Mouse (Mus musculus) CH12.LX (cell line): ENCODE results near the gene Rtn2. TPM values are rescaled to one million over a fixed set of nuclear protein-coding genes. Genes with fewer than 3 reads are reported as not detected.

ENCODE experiments used
- DNase-seq: peaks from one replicate; pipeline ENCODE4 v3.0.0-alpha.2; 2013; ENCODE audit errors: extremely low read depth
- H3K27ac ChIP-seq: 2 replicates; pipeline ENCODE4 v1.5.1; 2012; ENCODE audit warnings: low read depth, mild to moderate bottlenecking, control low read depth, moderate library complexity; ENCODE audit not compliant: insufficient read depth
- H3K27me3 ChIP-seq: replicated peaks from 2 replicates; pipeline ENCODE3; 2012; ENCODE audit warnings: inconsistent platforms
- H3K36me3 ChIP-seq, 2 experiments: replicated peaks in 1 of 2; 2 replicates each; pipeline versions ENCODE3 to v1.6.1; 2012; ENCODE audit warnings: inconsistent platforms in 1 of 2, low read length in 1 of 2, mild to moderate bottlenecking in 1 of 2, mixed read lengths in 1 of 2, moderate library complexity in 1 of 2; ENCODE audit not compliant: control insufficient read depth in 1 of 2, insufficient read depth in 1 of 2
- H3K4me1 ChIP-seq, 2 experiments: 2 replicates each; pipeline ENCODE4 v1.6.1; 2012; ENCODE audit warnings: inconsistent platforms in 1 of 2, moderate library complexity in 1 of 2; ENCODE audit not compliant: insufficient read depth in 2 of 2, control insufficient read depth in 1 of 2
- H3K4me2 ChIP-seq: 2 replicates; pipeline ENCODE4 v1.6.1; 2012; ENCODE audit warnings: low read depth, mild to moderate bottlenecking, control low read depth; ENCODE audit not compliant: poor library complexity, insufficient read depth, severe bottlenecking
- H3K4me3 ChIP-seq, 3 experiments: fragments of 150-350 bp in 1 of 3; sonication (generic) in 1 of 3; replicated peaks in 1 of 3; 2 replicates each; pipeline versions ENCODE3 to v1.5.1; 2011 to 2012; ENCODE audit warnings: low read depth in 2 of 3, low read length in 2 of 3, mild to moderate bottlenecking in 2 of 3, moderate library complexity in 2 of 3, control low read depth in 1 of 3, improper control_type of control experiment in 1 of 3, inconsistent platforms in 1 of 3, mixed read lengths in 1 of 3; ENCODE audit not compliant: poor library complexity in 1 of 3
- H3K79me2 ChIP-seq: replicated peaks from 2 replicates; pipeline ENCODE4 v1.6.1; 2012; ENCODE audit warnings: mild to moderate bottlenecking, moderate library complexity; ENCODE audit not compliant: control insufficient read depth, poor library complexity, insufficient read depth, severe bottlenecking; ENCODE audit errors: extremely low read depth
- H3K9ac ChIP-seq: 2 replicates; pipeline ENCODE4 v1.6.1; 2012; ENCODE audit warnings: low read depth, mild to moderate bottlenecking, control low read depth, moderate library complexity; ENCODE audit not compliant: insufficient read depth
- H3K9me3 ChIP-seq: replicated peaks from 2 replicates; pipeline ENCODE3; 2012; ENCODE audit warnings: low read length, inconsistent platforms, mixed read lengths
- BHLHE40 ChIP-seq: IDR thresholded peaks from 2 replicates; pipeline ENCODE4 v1.6.1; 2011; ENCODE audit warnings: mild to moderate bottlenecking, low read depth, low read length, improper control_type of control experiment
- CTCF ChIP-seq, 2 experiments: IDR thresholded peaks in 1 of 2; conservative IDR thresholded peaks in 1 of 2; 2 replicates each; pipeline ENCODE4 v1.5.1; 2011 to 2012; ENCODE audit warnings: low read depth in 2 of 2, low read length in 2 of 2, improper control_type of control experiment in 1 of 2, inconsistent platforms in 1 of 2, mild to moderate bottlenecking in 1 of 2, moderate library complexity in 1 of 2
- ELF1 ChIP-seq: IDR thresholded peaks from 2 replicates; pipeline ENCODE4 v1.6.1; 2014; ENCODE audit warnings: low read depth, mild to moderate bottlenecking, inconsistent platforms, low read length, improper control_type of control experiment
- EP300 ChIP-seq: IDR thresholded peaks from 2 replicates; pipeline ENCODE4 v1.6.1; 2011; ENCODE audit warnings: low read length, improper control_type of control experiment
- ETS1 ChIP-seq: conservative IDR thresholded peaks from 2 replicates; pipeline ENCODE4 v1.6.1; 2012; ENCODE audit warnings: low read depth, mild to moderate bottlenecking, inconsistent platforms, low read length, improper control_type of control experiment, moderate library complexity
- GABPA ChIP-seq: IDR thresholded peaks from 2 replicates; pipeline ENCODE4 v1.6.1; 2012; ENCODE audit warnings: low read depth, low read length, improper control_type of control experiment, inconsistent platforms; ENCODE audit not compliant: insufficient replicate concordance
- MAFK ChIP-seq: IDR thresholded peaks from 2 replicates; pipeline ENCODE4 v1.6.1; 2011; ENCODE audit warnings: low read length, improper control_type of control experiment; ENCODE audit not compliant: insufficient replicate concordance
- MAX ChIP-seq: IDR thresholded peaks from 2 replicates; pipeline ENCODE4 v1.6.1; 2011; ENCODE audit warnings: low read length, improper control_type of control experiment
- MAZ ChIP-seq: IDR thresholded peaks from 2 replicates; pipeline ENCODE4 v1.6.1; 2012; ENCODE audit warnings: low read depth, mild to moderate bottlenecking, inconsistent platforms, low read length, improper control_type of control experiment, moderate library complexity
- MYC ChIP-seq: IDR thresholded peaks from 2 replicates; pipeline ENCODE4 v1.6.1; 2011; ENCODE audit warnings: low read depth, mild to moderate bottlenecking, improper control_type of control experiment, low read length
- NELFE ChIP-seq: IDR thresholded peaks from 2 replicates; pipeline ENCODE4 v1.6.1; 2011; ENCODE audit warnings: low read depth, low read length, improper control_type of control experiment
- PAX5 ChIP-seq: IDR thresholded peaks from 2 replicates; pipeline ENCODE4 v1.6.1; 2012; ENCODE audit warnings: low read length, inconsistent platforms, mixed read lengths
- RAD21 ChIP-seq: IDR thresholded peaks from 2 replicates; pipeline ENCODE4 v1.6.1; 2011; ENCODE audit warnings: low read depth, mild to moderate bottlenecking, low read length, improper control_type of control experiment, moderate library complexity
- SIN3A ChIP-seq: IDR thresholded peaks from 2 replicates; pipeline ENCODE4 v1.6.1; 2012; ENCODE audit warnings: low read length, improper control_type of control experiment, inconsistent platforms
- SMC3 ChIP-seq: IDR thresholded peaks from 2 replicates; pipeline ENCODE4 v1.6.1; 2011; ENCODE audit warnings: low read depth, low read length, improper control_type of control experiment
- TBP ChIP-seq: conservative IDR thresholded peaks from 2 replicates; pipeline ENCODE4 v1.6.1; 2011; ENCODE audit warnings: low read depth, low read length, improper control_type of control experiment
- TCF12 ChIP-seq: IDR thresholded peaks from 2 replicates; pipeline ENCODE4 v1.6.1; 2014; ENCODE audit warnings: low read depth, mild to moderate bottlenecking, inconsistent platforms, low read length, improper control_type of control experiment
- USF1 ChIP-seq: IDR thresholded peaks from 2 replicates; pipeline ENCODE4 v1.6.1; 2014; ENCODE audit warnings: low read depth, mild to moderate bottlenecking, inconsistent platforms, low read length, improper control_type of control experiment
- USF2 ChIP-seq: conservative IDR thresholded peaks from 2 replicates; pipeline ENCODE4 v1.6.1; 2011; ENCODE audit warnings: low read depth, low read length, improper control_type of control experiment
- ZNF384 ChIP-seq: IDR thresholded peaks from 2 replicates; pipeline ENCODE4 v1.6.1; 2012; ENCODE audit warnings: low read depth, low read length, improper control_type of control experiment, inconsistent platforms
- dilution Hi-C: fragments of 300-500 bp; cut with MboI; formaldehyde crosslinking; loops from 2 replicates; pipeline ENCODE4 v1.14.3; 2020; ENCODE audit warnings: low sequenced_read_pairs; ENCODE audit not compliant: extremely low pct_unique_long_range_greater_than_20kb, extremely low pct_ligation_motif_present
- in situ Hi-C: fragments of 300-500 bp; cut with MboI; formaldehyde crosslinking; loops from 3 replicates; pipeline ENCODE4 v1.14.3; 2019; ENCODE audit warnings: low sequenced_read_pairs, low pct_ligation_motif_present, low pct_unique_long_range_greater_than_20kb, mixed read lengths
- polyA plus RNA-seq: library from polyadenylated mRNA; unstranded; fragments of >175 nt; gene quantifications from 2 replicates; pipeline ENCODE4 v1.2.1, GENCODE M21; 2012; ENCODE audit warnings: low read depth; ENCODE audit not compliant: insufficient read length
- total RNA-seq, 2 experiments: library from RNA; depleted of rRNA; stranded (reverse); fragments of 300-350 nt in 1 of 2; fragments of >200 nt in 1 of 2; gene quantifications; 2 replicates each; pipeline ENCODE4 v1.2.3; 2012 to 2014

Rtn2 gene
- total and polyA plus RNA-seq, 3 experiments, result 0.56 to 0.76 (median 0.72) TPM

DNA sequence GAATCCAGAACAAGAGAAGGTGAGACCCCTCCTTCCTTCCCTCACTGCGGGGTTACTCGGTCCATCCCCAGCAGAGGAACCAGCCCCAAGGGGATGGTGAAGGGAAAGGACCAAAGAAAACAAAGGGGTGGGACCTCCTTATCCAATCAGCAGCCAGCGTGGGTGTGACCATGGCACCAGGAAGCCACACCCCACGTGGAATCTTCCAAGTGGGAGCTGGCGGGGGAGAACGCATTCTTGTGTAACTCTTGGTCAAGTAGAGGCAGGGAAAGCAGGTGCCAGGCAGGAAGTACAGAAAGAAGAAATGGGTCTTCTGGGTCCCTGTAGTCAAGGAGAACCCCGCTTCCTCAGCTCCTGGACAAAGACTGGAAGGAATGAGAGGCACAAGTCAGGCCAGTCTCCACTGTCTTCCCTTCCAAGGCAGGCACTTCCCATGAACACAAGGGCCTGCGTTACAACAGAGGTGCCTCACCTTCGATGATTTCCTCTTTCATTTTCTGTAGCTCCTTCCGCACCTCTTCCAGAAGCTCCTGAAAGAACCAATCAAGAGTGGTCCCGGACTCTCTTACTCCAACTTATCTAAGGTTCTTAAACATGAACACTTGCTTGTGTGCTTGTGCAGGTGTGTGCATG lies 24.9 kb upstream of the Rtn2 start:
- H3K4me1 ChIP-seq, result peaks cover 2 to 30% of the 10 kb centered on the region in 2 experiments; a peak in 3 of 4 replicates
- peaks cover 63 to 90% of the 10 kb centered on the region in 2 experiments for H3K36me3 ChIP-seq
- H3K79me2 ChIP-seq, result no peaks in the 10 kb centered on the region

DNA sequence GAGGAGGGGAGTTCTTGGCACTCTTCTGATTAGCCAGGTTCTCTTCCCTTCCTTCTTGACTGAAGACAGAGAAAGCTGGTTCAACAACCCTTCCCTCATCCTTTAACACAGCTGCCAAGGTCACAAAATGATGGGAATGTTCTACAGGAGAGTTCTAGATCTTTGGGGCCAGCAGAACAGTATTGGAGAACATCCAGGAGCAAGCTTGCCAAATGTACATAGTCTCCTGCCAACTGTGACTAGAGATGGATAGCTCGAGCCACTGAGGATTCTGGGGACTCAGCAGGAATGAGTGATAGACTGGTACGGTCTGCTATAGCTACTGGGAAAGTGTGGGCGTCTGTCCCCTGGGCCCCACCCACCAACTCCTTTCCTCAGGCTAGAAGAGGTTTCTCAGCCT lies 24.1 kb upstream of the Rtn2 start:
- dilution Hi-C loops, result no loop called here
- TF ChIP-seq USF2, result no peak
- TF ChIP-seq RAD21, result no peak
- TF ChIP-seq TCF12, result no peak
- no peak for TF ChIP-seq PAX5
- no peak for TF ChIP-seq ZNF384
- TF ChIP-seq CTCF (conservative IDR thresholded peaks at IDR 0.05 in 1 of 2, IDR thresholded peaks at IDR 0.05 in 1 of 2; ENCODE audit: low read depth in 2 of 2, low read length in 2 of 2), result no peak
- in situ Hi-C loops, result no loop called here
- Histone ChIP-seq H3K9ac (no peak overlapping the region), H3K27me3 (no peaks in the 10 kb centered on the region), H3K79me2 (no peaks in the 10 kb centered on the region), H3K4me1 (peaks cover 2 to 30% of the 10 kb centered on the region in 2 experiments; a peak in 3 of 4 replicates), H3K4me2 (no peak overlapping the region), H3K27ac (no peak overlapping the region), H3K4me3 (no peak overlapping the region), H3K36me3 (peaks cover 69 to 91% of the 10 kb centered on the region in 2 experiments), H3K9me3 (no peaks in the 10 kb centered on the region)
- DNase-seq, result no peak

More for the DNA sequence above, 24.9 kb upstream of the Rtn2 start:
- Histone ChIP-seq H3K4me3 (no peak overlapping the region), H3K27me3 (no peaks in the 10 kb centered on the region), H3K9ac (no peak overlapping the region), H3K9me3 (no peaks in the 10 kb centered on the region), H3K4me2 (no peak overlapping the region), H3K27ac (no peak overlapping the region)
- DNase-seq, result peak; percentile 69
- in situ Hi-C loops, result no loop called here
- TF ChIP-seq ELF1 (no peak), PAX5 (no peak), USF1 (no peak), MAX (no peak), EP300 (no peak), BHLHE40 (no peak), MAFK (no peak), SIN3A (no peak), SMC3 (no peak), TBP (no peak), MYC (no peak), NELFE (no peak), MAZ (no peak), CTCF (conservative IDR thresholded peaks at IDR 0.05 in 1 of 2, IDR thresholded peaks at IDR 0.05 in 1 of 2; ENCODE audit: low read depth in 2 of 2, low read length in 2 of 2) (no peak), USF2 (no peak), ETS1 (no peak), GABPA (no peak)
- dilution Hi-C loops, result no loop called here
